Mouse (Mus musculus) myocyte (in vitro differentiated cells): ENCODE measurements around the gene Gkap1.

Experiments used
- CEBPB ChIP-seq: IDR thresholded peaks from 2 replicates; pipeline ENCODE4 v1.6.1; 2011; ENCODE audit warnings: mild to moderate bottlenecking, moderate library complexity; ENCODE audit not compliant: poor library complexity, insufficient read depth, severe bottlenecking
- E2F4 ChIP-seq: IDR thresholded peaks from one replicate; pipeline ENCODE4 v1.6.1; 2011; ENCODE audit warnings: mild to moderate bottlenecking, control low read depth, moderate library complexity; ENCODE audit not compliant: insufficient read depth
- POLR2A ChIP-seq: IDR thresholded peaks from one replicate; pipeline ENCODE4 v1.6.1; 2011; ENCODE audit warnings: low read depth, mild to moderate bottlenecking, control low read depth, moderate library complexity; ENCODE audit not compliant: insufficient read length
- POLR2AphosphoS2 ChIP-seq: IDR thresholded peaks from one replicate; pipeline ENCODE4 v1.6.1; 2011; ENCODE audit warnings: low read depth, control low read depth; ENCODE audit not compliant: insufficient read length
- REST ChIP-seq: IDR thresholded peaks from one replicate; pipeline ENCODE4 v1.6.1; 2011; ENCODE audit warnings: mild to moderate bottlenecking, control low read depth, moderate library complexity; ENCODE audit not compliant: insufficient read depth, insufficient read length
- TCF12 ChIP-seq: IDR thresholded peaks from one replicate; pipeline ENCODE4 v1.6.1; 2011; ENCODE audit warnings: mild to moderate bottlenecking, control low read depth; ENCODE audit not compliant: poor library complexity, insufficient read depth, severe bottlenecking
- USF1 ChIP-seq: IDR thresholded peaks from one replicate; pipeline ENCODE4 v1.6.1; 2011; ENCODE audit warnings: low read depth, mild to moderate bottlenecking, control low read depth, moderate library complexity

DNA sequence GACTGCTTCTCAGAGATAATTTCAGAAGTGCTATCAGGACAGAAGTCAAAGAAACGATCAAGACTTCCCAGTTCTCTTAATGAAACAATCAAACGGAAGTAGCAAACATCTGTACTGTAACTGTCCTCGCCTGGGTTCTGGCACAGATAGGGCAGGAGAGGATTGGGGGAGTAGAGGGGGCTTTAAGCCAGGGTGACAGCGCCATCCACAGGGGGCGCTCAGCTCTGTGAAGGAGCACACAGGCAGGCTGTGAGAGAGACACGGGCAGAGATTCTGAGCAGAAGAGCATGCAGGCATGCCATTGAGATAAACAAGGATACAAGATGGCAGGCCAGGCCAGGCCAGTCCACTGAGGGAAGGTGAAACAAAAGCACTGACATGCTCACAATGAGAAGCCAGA, 39.5 kb upstream of the Gkap1 start:
- TF ChIP-seq E2F4 (no peak), POLR2A (no peak), REST (no peak), CEBPB (no peak), POLR2AphosphoS2 (no peak), USF1 (no peak), TCF12 (no peak)
